Mouse (Mus musculus) heart, adult 2 months (tissue): Measurements from ENCODE around the gene Snrpg.

Experiments used
- CTCF ChIP-seq: fragments of 200-600 bp; IDR thresholded peaks from 2 replicates; pipeline ENCODE4 v1.8.1; 2022; ENCODE audit warnings: antibody characterized with exemption, mild to moderate bottlenecking, moderate library complexity
- EP300 ChIP-seq: fragments of 200-500 bp; IDR thresholded peaks from 2 replicates; pipeline ENCODE4 v1.6.1; 2011; ENCODE audit warnings: low read depth, low read length, control low read depth; ENCODE audit not compliant: insufficient read depth
- POLR2A ChIP-seq: fragments of 200-500 bp; IDR thresholded peaks from 2 replicates; pipeline ENCODE4 v1.6.1; 2011; ENCODE audit warnings: mild to moderate bottlenecking, low read depth, low read length, control low read depth; ENCODE audit not compliant: insufficient read depth

GRCm38 (mm10) chr6:86399995-86400394 is 28.9 kb downstream of the Snrpg start:
- TF ChIP-seq POLR2A: no peak
- no peak for TF ChIP-seq CTCF
- TF ChIP-seq EP300: no peak
